Mouse (Mus musculus) layer of hippocampus, adult 2 months (tissue): ENCODE measurements around the gene Med13l. TPM values are rescaled to one million over a fixed set of nuclear protein-coding genes. Genes with fewer than 3 reads are reported as not detected.
"Not testable (repeated sequence)": the region's sequence is repeated elsewhere in the genome, so short reads cannot be mapped to it uniquely, and the experiment has no call there.

ENCODE experiments used
- DNase-seq, 2 experiments: peaks; one replicate each; pipeline ENCODE4 v3.0.0; 2022; ENCODE audit warnings: low spot score in 2 of 2
- H3K27ac ChIP-seq: fragments of 200-600 bp; 2 replicates; pipeline ENCODE4 v1.8.1; 2022
- H3K4me3 ChIP-seq: fragments of 200-600 bp; 2 replicates; pipeline ENCODE4 v1.8.1; 2022; ENCODE audit warnings: mild to moderate bottlenecking
- CTCF ChIP-seq: fragments of 200-600 bp; conservative IDR thresholded peaks from 2 replicates; pipeline ENCODE4 v1.8.1; 2022; ENCODE audit warnings: antibody characterized with exemption, mild to moderate bottlenecking, moderate library complexity
- total RNA-seq, 2 experiments: library from RNA; stranded (reverse); gene quantifications; 2 replicates each; pipeline ENCODE4 v1.2.3; 2021

Gene Med13l
- total RNA-seq, 2 experiments from 2014 or later = 121 to 128 TPM

DNA sequence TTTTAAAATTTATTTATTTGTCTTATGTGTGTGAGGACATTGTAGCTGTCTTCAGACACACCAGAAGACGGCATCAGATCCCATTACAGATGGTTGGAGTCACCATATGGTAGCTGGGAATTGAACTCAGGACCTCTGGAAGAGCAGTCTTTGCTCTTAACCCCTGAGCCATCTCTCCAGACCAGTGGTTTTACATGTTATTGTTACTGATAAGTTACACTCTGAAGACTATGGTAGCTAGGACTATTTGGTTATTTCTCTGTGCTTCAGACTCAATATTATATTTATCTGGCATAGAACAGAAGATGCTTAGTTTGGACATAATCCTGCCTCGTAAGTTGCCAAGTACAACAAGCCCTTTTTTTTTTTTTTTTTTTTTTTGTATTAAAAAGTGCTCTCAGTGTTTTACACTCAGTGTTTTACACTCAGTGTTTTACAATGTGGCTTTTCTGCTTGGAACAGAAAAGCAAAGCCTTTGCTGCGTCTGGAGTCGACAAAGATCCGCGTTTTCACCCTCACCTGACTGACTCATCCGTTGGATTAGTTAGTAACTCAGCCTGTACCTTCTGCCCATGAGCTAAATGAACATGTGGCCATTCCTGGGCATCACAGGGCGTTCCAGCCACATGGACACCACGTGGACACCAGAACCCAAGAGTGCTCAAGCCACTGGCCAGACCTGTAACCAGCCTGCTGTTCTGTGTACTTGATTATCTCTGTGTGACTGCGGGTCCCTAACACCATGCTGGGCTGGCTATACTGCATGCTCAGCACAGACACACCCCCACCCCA lies 88.9 kb downstream of the Med13l start:
- Histone ChIP-seq H3K4me3 (no peak overlapping the region), H3K27ac (no peak overlapping the region)
- no peak for TF ChIP-seq CTCF
- DNase-seq = no peak

DNA sequence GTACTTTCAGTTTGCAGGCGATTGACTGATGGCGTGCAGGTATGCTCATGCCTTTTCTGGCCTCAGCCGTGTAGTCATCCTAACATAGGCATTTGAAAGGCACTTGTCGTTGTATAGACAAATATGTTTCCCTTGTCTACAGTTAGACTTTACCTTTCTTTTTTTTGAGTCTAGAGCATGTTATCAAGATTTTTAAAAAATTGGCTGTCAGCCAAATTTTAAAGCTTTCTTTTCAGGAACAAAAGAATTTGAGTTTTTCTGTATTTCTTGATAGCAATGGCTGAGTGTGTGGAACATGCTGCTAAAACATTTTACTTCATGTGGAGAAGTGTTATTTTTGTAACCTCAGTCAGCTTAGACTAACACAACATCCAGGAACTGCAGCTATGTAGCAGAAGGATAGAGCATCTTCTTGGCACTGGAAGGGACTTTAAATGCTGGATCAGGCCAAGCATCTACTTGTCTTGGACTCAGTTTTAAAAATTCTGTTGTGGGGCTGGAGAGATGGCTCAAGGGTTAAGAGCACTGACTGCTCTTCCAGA lies 89.6 kb downstream of the Med13l start:
- Histone ChIP-seq H3K27ac (no peak overlapping the region), H3K4me3 (no peak overlapping the region)
- no peak for DNase-seq
- TF ChIP-seq CTCF = no peak

DNA sequence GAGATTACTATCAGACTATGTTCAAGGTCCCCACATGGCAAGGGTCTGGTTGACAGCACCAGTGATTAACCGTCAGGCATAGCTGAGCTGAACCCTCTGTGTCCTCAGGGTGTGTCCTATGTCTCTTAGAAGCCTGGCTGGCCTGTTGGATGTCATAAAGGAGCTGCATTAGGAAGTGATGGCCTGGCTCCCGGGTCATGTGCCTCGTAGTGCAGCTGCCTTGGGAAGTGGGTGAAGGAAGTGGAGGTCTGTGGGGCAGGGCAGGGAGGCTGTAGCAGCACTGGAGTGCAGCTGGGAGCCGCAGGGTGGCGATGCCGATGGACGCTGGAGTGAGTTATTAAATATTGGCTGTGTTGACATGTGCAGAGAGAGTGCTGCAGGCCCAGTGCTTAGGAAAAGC lies 90.3 kb downstream of the Med13l start:
- H3K27ac ChIP-seq = peak overlapping the region; percentile 18; the same call in 1 of the 2 replicates
- TF ChIP-seq CTCF = no peak
- DNase-seq = no peak
- H3K4me3 ChIP-seq = no peak overlapping the region

DNA sequence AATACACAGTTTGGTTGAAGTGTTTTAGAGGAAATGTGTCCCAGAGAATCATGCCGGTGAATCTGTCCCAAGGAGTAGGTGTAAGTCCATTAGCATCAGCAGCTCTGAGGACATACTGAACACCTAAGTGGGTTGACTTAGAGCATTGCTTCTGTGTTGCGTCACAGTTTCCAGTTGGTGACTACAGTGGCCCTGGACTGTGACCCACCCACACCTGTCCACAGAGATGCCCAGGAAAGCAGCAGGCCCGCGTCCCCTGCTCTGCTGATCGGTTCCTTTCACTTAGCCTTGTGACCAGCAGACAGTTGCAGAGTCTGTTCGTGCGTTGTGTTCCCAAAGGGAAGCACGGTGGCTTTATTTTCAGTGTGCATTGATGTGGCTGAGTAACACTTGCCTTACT lies 92.1 kb downstream of the Med13l start:
- no peak overlapping the region for H3K4me3 ChIP-seq
- no peak overlapping the region for H3K27ac ChIP-seq
- no peak for DNase-seq
- TF ChIP-seq CTCF = no peak

DNA sequence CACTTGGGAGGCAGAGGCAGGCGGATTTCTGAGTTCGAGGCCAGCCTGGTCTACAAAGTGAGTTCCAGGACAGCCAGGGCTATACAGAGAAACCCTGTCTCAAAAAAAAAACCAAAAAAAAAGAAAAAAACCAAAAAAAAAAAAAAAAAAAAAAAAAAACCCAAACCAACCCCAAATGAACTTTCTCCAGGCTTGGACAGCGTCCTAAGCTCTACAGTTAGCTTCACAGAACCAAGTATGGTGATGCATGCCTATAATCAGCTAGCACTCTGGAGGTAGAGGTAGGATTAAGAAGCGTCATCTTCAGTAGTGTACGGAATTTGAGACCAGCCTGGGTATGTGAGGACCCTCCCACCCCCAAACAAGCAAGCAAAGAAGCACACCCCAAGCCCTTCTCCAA lies 92.6 kb downstream of the Med13l start:
- DNase-seq, H3K27ac ChIP-seq, H3K4me3 ChIP-seq: not testable (repeated sequence)

DNA sequence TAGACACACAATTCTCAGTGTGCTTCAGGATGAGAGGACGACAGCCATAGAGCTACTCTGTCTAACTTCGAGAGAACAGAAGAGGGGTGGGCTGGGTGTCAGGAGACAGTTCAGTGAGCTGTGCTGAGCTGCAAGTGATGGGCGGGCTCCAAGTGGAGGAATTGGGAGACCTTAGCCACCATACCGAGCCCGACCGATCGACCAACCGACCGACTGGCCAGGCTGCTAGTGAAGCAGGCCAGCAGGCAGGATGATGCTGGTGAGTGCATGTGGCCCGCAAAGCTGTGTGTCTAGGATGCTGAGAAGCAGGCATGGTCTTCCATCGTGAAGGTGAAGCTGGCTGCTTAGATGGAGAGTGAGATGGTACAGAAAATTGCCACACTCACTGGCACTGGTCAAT lies 94.1 kb downstream of the Med13l start:
- Histone ChIP-seq H3K4me3 (no peak overlapping the region), H3K27ac (no peak overlapping the region)
- DNase-seq = no peak

DNA sequence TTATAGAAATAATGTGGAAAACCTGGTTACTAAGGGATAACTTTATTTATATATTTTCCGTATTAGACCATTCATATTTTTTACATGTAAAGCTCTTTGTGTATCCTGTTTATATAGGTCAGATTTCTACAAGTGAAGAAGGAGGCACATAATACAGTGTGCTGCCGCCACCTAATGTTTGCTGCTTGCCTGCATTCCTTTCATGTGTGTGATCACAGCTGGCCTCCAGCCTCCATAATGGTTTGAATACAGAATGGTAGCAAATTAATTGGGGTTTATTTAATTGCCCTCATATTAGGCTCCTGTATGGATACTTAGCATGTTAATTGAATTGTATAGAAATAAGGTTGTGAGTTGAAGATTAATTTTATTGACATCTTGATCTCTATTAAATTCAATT lies 94.5 kb downstream of the Med13l start:
- no peak overlapping the region for H3K27ac ChIP-seq
- peak in 1 of 2 experiments; percentile 32 for DNase-seq
- no peak overlapping the region for H3K4me3 ChIP-seq
- TF ChIP-seq CTCF = peak; percentile 79

More for the DNA sequence above, 94.1 kb downstream of the Med13l start:
- no peak for TF ChIP-seq CTCF

DNA sequence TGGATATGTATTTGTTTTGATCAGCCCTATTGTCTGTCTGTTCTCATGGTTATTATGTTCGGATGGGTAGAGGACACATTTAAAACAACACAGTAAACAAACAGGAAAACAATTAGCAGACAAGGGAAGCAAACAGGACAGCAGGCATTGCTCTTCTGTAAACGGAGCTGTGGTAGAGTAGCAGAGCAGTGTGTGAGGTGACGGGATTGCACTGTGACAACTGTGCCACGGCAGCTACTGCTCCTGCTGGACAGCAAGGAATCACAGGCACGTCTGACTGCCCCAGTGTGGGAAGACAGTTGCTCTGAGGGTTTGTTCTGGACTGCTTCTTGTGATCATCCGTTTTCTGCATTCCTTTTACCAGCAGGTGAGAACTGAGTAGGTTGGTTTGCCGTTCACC lies 94.9 kb downstream of the Med13l start:
- DNase-seq = no peak
- no peak overlapping the region for H3K27ac ChIP-seq
- H3K4me3 ChIP-seq = no peak overlapping the region
- TF ChIP-seq CTCF = no peak

DNA sequence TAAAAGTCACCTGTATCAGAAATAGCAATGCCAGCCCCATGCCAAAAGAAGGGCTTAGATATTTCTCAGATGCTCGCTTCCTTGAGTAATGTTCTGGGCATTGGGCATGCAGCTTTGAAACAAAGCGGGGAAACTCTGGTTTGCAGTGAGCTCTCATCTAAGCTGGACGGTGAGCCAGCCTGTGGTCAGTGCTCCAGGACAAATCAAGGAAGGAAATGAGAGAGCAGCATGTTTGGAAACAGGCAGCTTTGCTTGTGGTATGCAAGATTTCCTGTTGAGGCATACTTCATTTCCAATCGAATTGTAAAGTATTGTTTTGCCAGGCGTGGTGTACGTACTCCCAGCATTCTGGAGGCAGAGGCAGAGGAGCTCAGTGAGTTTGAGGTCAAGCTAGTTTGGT lies 95.5 kb downstream of the Med13l start:
- no peak overlapping the region for H3K4me3 ChIP-seq
- H3K27ac ChIP-seq = no peak overlapping the region
- TF ChIP-seq CTCF = no peak
- no peak for DNase-seq

DNA sequence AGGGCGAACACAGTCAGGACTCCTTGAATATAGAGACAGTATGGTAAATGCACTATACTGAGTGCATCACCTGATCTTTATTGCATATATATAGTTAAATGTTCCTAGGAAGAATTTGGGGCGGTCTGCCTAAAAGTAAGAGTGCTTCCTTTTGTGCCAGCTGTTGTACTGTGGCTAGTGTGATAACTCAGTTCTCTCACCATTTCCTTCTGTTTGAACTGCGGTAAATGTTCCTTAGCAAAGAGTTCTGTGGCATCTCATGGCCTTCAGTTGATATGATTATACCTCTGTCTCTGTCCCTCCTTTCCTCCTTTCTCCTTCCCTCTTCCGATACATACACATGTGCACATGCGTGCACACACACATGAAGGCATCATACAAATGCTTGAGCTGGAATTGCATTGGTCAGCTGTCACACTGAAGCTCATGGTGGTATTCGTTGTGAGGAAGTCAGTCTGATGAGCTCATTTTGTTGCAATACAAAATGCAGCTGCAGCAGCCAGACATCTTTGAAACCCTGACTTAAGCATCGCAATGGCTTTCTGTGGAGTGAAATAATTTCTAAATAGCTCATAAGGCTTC lies 97.9 kb downstream of the Med13l start:
- no peak for TF ChIP-seq CTCF
- Histone ChIP-seq H3K27ac (no peak overlapping the region), H3K4me3 (no peak overlapping the region)
- no peak for DNase-seq

DNA sequence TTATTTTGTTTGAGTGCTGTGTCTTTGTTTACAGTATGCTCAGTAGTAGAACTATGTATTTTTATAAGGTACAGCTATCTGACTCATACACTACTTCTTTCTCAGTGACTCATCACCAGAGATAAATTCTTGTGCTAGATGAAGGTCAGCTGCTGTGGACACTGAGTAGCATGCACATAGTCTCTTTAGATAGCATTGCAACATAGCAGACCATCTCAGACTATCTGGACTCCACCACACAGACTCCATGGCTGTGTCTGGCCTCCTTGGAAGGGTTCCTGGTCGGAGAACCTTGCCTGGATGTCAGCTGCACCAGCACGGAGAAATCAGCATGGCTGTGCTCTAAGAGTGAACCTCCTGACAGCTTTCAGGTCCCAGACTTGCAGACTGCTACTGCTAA lies 99.2 kb downstream of the Med13l start:
- no peak for TF ChIP-seq CTCF
- no peak overlapping the region for H3K4me3 ChIP-seq
- no peak for DNase-seq
- H3K27ac ChIP-seq = no peak overlapping the region

DNA sequence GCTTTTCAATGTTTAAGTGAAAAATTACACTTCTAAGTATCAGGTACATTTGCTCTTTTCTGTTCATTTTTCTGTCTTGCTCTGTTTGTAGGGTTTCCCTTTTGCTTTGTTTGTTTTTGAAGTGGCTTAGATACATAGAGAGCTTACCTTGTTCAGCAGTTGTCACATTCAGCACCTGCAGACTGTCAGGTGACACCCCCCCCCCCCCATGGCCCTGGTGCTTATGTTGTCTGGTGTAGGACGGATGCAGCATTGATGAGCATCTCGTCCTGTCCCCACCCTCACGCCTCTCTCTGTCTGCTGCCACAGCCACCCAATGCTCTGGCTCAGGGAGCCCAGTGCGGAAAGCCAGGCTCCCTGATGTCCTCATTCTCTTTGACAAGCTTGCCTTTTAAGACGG lies 101.3 kb downstream of the Med13l start:
- Histone ChIP-seq H3K27ac (no peak overlapping the region), H3K4me3 (no peak overlapping the region)
- DNase-seq = no peak
- no peak for TF ChIP-seq CTCF

DNA sequence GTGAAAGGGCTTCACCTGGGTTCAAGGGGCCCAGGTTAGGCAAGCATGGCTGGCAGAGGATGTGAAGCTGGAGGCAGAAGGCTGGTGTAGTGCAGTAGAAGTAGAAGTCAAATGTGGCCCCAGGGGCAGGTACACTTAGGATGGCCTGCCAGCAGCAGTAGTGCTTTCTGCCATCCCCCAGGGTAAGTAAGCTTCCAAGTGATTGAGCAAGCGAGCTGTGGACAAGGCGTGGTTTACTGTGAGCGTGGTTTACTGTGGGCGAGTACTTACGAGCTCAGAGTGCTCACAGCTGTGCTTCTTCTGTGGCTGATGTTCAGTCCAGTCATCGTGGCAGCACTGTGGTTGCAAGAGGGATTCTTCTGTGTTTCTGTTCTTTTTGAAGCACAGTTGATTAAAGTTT lies 103.5 kb downstream of the Med13l start:
- no peak for TF ChIP-seq CTCF
- H3K4me3 ChIP-seq = no peak overlapping the region
- DNase-seq = no peak

DNA sequence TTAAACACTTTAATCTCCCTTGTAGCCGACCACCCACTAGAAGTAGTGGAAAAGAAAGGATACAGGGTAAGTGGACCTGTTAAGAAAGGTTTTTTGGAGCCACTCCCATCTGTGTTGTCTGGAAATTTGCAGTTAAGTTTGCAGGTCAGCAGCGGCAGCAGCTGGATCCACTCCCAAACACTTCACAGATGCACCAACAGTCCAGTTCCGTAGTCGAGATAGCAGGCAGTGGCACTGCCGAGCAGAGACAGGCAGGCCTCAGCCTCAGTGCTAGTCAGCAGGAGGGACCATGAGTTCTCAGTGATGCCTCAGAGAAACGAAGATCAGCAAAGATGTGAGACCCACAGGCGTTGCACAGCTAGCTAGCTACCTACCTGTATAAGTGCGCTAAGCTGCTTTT lies 104.5 kb downstream of the Med13l start:
- TF ChIP-seq CTCF = no peak
- no peak overlapping the region for H3K27ac ChIP-seq
- H3K4me3 ChIP-seq = no peak overlapping the region
- DNase-seq = no peak

More for the DNA sequence above, 103.5 kb downstream of the Med13l start:
- H3K27ac ChIP-seq = no peak overlapping the region
